Mouse (Mus musculus) heart, postnatal 10 days (tissue): ENCODE measurements around the gene Mymx. TPM values are rescaled to one million over a fixed set of nuclear protein-coding genes. Genes with fewer than 3 reads are reported as not detected.
"Not testable (repeated sequence)": the region's sequence is repeated elsewhere in the genome, so short reads cannot be mapped to it uniquely, and the experiment has no call there.

ENCODE experiments used
- DNase-seq, 2 experiments: peaks; one replicate each; pipeline ENCODE4 v3.0.0; 2021
- intact Hi-C: fragments of 180-260 bp; cut with DNase I; formaldehyde crosslinking; loops from one replicate; pipeline ENCODE4 v1.15.1; 2025
- total RNA-seq, 2 experiments: library from RNA; stranded (reverse); gene quantifications; 2 replicates each; pipeline ENCODE4 v1.2.3; 2021

Gene Mymx
- not detected for total RNA-seq

DNA sequence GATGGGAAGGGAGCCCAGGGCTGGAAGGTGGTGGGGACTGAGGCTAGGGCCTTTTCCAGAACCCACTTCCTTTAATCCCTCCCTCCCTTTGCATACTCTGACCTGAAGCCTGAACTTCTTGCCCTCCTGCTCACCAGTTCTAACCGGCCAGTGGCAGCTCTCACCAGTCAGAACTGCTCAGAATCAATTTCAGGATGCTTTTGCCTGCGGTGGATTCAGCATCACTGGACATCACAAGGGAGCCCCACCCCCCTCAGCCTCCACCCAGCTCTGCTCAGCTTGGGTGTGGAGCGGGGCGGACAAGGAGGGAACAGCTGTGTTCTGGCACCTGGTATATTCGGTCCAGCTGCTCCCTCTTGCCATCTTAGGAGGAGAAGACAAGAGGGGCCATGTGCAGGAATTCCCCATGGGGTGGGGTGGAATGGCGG is at the start of gene Mymx:
Gene Mymx (minus strand): TSS at position 226 of the 428 bp plus-strand sequence.
- intact Hi-C loops, result no loop called here
- DNase-seq, result peak in 1 of 2 experiments; percentile 30

DNA sequence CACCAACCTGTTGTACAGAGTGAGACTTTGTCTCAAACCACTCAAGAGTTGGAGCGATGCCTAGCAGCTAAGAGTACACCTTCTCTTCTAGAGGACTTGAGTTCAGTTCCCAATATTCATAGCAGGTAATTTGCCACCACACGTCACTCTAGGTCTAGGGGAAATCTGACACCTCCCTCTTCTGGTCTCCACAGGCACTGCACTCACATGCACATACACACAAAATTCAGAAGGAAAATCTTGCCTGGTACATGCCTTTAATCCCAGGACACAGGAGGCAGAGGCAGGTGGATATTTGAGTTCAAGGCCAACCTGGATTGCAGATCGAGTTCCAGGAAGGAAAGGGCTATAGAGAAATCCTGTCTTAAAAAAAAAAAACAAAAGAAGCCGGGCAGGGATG is 42.3 kb upstream of the Mymx start:
- no peak for DNase-seq
- intact Hi-C loops, result loop anchor here (5.0 kb wide), 1 partner anchor 167 kb away; the partner anchor contains the start of gene Spats1

DNA sequence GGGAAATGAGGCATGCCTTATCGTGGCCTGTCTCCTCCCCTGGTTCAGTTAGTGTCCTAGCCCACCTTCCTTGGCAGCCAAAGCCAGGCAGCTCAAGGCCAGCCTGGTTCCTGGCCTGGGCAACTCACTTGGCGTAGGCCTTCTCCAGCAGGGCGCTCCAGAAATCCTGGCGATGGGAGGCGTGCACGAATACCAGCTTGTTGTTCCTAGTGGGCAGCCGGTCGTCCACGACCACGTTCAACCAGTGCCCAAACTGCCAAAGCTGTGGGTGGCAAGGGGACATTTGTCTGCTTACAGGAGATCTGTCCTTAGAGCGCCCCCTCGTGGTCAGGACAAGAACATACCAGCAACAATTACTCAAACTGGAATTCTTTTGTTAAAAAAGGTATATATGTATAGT is 40.8 kb upstream of the Mymx start:
- peak; percentile 75 to 87 for DNase-seq
- intact Hi-C loops, result loop anchor here (2.0 to 5.0 kb wide), 3 partner anchors 62 to 165 kb away; partner anchors contain the start of gene Spats1

GRCm38 (mm10) chr17:45641981-45642380 is 40.1 kb upstream of the Mymx start:
- intact Hi-C loops, result loop anchor here (2.0 to 5.0 kb wide), 3 partner anchors 61 to 165 kb away; partner anchors contain the start of gene Spats1
- no peak for DNase-seq

DNA sequence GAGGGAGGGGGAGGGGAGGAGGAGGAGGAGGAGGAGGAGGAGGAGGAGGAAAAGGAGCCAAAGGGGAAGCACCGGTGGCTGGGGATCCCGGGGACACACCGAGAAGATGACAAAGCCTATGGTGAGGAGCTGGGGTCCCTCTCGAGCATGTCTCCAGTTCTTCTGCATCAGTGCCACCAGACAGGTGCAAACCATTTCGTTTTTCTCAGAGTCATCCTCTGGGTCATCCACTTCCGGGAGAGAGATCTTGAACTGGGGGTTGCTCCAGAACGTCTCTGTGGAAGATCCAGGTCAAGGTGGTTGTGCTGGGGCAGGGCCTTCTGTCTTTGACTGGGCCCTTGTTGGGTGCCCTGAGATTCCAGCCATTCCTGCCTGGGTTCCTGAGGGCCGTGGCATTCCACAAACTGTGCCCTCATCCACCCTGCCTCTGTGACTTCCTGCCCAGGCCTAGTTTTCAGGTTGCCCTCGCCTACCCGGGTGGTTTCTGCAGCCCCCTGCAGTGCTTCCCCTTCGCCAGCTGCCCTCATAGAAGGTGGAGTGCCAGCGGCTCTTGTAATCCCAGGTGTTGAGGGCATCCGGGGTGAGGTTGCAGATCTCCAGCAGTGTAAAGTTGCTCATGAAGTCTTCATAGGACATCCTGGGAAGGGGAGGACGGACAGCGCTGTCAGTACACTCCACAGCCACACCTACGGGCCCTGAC is 36.8 kb upstream of the Mymx start:
- intact Hi-C loops, result no loop called here
- no peak for DNase-seq

GRCm38 (mm10) chr17:45634033-45634432 is 32.1 kb upstream of the Mymx start:
- intact Hi-C loops, result no loop called here
- DNase-seq, result no peak

DNA sequence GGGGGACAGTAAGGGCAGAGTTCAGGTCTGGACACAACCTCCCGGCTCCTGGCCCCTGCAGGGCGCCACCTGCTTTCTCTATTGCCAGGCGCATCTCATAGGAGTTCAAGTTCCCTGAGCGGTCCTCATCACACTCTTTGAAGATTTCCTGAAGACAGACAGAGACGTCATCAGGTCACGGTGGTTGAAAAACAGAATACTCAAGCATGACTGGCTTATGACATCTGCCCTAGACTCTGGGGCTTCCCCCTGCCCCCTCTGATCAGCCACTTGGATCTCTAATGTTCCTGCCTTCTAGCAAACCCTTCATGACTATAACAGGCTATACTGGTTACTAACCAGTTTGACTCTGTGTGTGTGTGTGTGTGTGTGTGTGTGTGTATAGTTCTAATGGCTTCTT is 30.0 kb upstream of the Mymx start:
- no peak for DNase-seq
- intact Hi-C loops, result no loop called here

GRCm38 (mm10) chr17:45630992-45631391 is 29.1 kb upstream of the Mymx start:
- no peak for DNase-seq
- intact Hi-C loops, result loop anchor here (1.0 kb wide), 1 partner anchor 50 kb away; no protein-coding TSS in a partner anchor

DNA sequence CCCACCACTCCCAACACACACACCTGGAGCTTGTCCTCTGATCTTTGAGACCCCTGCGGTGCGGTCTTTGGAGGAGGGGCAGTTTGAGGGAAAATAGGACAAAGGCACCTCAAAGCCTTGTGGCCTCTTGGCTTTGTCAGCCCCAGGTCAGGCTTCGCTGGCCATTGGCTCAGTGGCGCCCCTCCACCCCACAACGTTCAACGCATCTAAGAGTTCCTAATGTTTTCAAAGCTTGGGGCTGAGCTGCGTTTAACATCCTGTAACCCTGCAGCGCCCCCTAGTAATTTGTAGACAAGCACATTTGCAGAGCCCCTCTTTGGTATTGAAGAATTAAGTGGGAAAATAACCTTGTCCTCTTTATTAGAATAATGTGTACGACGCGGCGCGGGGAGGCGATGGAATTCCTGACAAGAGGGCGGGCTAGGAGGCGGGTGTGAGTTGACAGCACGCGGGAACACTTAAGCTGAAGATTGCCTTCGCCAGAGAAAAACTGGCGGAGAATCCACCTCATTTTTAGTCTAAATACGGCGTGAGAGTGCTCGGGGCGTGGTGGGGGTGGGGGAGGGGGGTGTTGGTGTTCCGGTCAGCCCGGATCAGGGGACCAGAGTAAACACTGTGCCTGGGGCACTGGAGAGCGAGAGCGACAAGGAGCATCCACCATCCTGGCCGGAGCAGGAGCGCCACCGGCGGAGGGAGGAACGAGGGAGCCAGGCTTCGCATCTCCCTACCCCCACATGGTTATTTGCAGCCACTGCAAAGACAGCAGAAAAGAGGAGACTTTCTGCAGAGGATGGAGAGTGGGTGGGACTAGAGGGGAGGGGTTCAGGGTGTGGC is 28.2 kb upstream of the Mymx start:
- DNase-seq, result peak; percentile 78 to 84
- intact Hi-C loops, result loop anchor here (1.0 kb wide), 2 partner anchors 46 to 49 kb away; no protein-coding TSS in a partner anchor

GRCm38 (mm10) chr17:45628885-45629855 is 27.3 kb upstream of the Mymx start:
- intact Hi-C loops, result loop anchor here (1.0 kb wide), 1 partner anchor 45 kb away; no protein-coding TSS in a partner anchor
- peak; percentile 18 to 43 for DNase-seq

- intact Hi-C loops, result no loop called here
- no peak for DNase-seq
These were observed 26.3 kb upstream of the Mymx start for GRCm38 (mm10) chr17:45628160-45628559.

DNA sequence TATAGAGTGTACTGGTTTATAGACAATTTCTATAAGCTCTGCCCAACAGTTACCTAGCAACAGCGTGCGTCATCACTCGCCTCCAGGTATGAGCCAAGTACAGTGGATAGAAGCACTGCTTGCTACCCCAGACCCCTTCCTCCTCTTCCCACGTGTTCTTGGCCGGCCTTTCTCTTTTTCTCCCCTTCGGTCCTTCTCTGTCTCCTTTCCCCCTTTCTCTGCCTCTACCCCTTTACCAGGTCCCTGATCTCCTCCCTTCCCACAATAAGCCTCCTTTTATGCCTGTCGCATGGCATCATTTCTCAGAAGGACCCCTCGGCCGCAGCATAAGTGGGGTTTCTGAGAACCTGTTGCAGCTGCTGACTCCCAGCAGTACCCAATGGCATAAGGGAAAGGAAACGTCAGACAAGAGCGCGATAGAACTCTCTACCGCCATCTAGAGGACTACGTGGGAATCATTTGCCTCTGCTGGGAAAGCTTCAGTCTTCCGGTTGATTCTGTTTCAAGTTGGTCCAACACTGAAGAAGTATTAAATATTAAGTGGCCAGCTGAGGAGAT is 24.8 kb upstream of the Mymx start:
- intact Hi-C loops, result no loop called here
- peak; percentile 83 to 87 for DNase-seq

- DNase-seq, intact Hi-C loops: not testable (repeated sequence)
These were observed 21.5 kb upstream of the Mymx start for GRCm38 (mm10) chr17:45623425-45623824.

DNA sequence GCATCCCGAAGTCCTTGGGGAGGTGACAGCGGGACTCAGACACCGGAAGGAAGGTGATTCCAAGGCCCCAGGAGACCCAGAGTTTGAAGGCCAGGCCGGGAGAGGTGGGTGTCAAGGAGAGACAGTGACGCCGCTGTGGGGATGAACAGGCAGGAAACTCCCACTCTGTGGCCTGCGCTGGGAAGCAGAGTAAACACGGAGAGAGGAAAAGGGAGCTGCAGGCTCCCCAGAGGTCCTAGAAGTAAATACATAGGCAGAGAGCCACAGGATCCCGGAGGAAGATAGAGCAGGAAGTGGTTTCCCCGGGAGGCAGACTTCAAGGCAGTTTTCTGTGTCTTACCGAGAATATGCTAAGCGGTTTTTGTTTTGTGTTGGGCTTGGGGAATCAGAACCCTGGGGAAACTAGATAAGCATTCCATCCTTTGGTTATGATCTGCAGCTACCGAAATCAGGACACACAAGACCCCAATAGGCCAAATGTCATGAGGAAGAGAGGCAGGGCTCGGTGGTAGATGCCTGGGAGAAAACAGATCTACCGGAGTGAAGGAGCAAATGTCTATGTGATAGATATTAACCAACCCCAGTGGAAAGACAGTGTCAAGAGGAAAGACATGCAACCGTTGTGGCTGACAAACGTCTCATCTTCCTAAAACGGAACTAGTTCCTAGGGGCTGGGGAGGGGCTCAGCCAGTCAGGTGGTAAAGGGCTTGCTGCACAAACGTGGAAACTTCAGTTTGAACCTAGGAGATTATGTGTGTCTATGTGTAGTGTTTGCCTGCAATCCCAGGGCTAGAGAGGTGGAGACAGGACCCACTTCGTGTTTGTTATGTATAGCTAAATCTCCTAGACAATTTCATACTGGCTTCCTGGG is 17.7 kb upstream of the Mymx start:
- intact Hi-C loops, result loop anchor here (2.0 kb wide), 1 partner anchor 23 kb away; no protein-coding TSS in a partner anchor
- DNase-seq, result peak; percentile 60 to 61

DNA sequence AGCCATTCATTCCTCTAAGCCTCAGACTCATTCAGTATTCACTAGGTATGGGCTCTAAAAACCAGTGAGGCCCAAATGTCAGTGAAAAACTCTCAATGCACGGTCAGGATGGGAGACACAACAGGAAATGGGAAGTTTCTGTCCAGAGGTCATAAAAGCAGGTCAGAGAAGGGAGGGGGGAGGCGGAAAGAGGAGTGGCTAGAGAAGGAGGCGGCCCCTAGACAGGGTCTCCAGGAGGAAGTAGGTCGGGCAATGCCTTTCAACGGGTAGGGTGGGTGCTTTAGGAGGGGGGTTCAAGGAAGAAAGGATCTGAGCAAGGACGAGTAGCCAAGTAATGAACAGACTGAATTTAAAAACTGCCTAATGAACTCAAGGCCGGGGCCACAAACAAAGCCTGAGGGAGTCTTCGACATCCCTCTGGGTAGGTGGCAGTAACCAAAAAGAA is 17.1 kb upstream of the Mymx start:
- intact Hi-C loops, result loop anchor here (2.0 kb wide), 1 partner anchor 22 kb away; no protein-coding TSS in a partner anchor
- DNase-seq, result peak; percentile 64 to 70

GRCm38 (mm10) chr17:45617655-45618054 is 15.8 kb upstream of the Mymx start:
- no peak for DNase-seq
- intact Hi-C loops, result loop anchor here (2.0 kb wide), 1 partner anchor 21 kb away; no protein-coding TSS in a partner anchor

DNA sequence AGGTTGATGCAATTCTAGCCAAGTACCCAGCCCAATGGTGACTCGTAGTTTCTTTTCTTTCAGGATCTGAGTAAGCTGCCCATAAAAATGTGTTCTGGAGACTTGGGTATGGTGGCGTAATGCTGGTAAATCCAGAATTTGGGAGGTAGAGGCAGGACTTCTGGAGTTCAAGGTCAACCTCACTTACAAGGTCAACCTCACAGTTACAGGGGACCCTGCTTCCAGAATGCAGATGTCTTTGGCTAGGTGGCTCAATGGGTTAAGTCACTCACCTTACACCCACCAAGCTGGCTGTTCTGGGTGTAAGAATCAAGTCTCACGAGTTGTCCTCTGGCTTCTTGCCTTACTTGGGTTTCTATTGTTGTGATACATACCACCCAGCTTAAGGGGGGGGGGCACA is 14.8 kb upstream of the Mymx start:
- intact Hi-C loops, result no loop called here
- DNase-seq, result no peak

DNA sequence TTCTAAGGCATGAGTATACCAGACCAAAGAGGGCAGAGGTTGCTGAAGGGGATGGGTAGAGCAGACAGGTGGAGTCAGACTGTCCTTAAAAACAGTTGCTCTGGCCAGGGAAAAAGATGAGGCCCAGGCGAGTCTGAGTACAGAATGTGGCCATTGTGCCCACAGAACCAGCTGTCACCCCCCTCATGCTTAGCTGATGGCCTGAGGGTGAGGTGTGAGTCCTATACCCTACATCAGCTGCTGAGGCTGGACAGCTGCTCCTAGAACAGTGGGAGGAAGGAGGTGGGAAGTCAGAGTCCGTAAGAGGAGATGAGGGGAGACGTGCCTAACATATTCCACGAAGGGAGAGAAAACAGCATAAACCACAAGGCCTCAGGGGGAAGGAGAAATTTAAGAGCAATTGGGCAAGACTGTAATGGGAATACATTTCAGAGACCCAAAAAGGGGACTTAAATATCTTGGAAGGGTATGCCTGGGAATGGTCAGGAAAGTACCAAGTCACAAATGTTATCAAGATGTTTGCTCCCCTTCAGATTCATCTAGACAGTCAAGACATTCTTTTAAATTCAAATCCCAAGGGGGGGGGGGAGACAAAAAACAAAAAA is 14.2 kb upstream of the Mymx start:
- intact Hi-C loops, result no loop called here
- no peak for DNase-seq
